Mouse (Mus musculus) heart, adult 9 months (tissue): ENCODE results near the gene Mta3.
"Not testable (repeated sequence)": the region's sequence is repeated elsewhere in the genome, so short reads cannot be mapped to it uniquely, and the experiment has no call there.

Experiments
- DNase-seq, 2 experiments: peaks; one replicate each; pipeline ENCODE4 v3.0.0; 2022; ENCODE audit warnings: low spot score in 2 of 2

Gene Mta3

DNA sequence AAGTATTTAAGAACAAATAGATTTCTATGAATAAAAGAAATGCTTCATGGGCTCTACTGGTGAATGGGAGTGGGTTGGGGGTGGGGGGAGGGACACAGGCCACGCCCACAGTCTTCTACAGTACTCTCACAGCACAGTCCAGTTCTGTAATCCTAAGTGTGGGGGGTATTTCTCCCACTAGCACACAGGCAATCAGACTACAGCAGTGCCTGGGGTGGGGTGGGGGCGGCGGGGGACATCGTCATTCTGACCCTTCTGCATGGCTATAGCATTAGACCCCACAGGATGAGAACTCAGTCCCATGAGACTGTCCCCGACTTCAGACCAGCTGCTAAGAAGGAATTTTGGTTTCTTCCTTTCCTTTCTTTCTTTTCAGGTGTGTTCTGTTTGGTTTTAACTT, 143.8 kb downstream of the Mta3 start:
- no peak for DNase-seq

DNA sequence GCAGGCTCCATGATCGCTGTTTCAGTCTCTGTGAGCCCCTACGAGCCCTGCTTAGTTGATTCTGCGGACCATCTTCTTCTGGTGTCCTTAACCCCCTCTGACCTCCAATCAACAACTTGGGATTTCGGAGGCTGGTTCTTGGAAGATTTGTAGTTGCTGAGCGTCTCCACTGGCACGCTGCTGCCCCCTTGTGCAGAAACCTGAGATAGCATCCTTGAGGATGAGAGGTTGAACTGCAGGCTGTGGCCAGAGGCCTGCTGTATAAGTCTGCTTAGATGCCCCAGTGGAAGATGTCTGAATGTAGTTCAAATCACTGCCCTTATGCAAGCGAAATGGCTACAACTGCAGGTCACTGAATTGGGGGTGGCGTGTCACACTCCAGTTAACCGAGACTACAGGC, 144.5 kb downstream of the Mta3 start:
- peak; percentile 60 to 76 for DNase-seq

DNA sequence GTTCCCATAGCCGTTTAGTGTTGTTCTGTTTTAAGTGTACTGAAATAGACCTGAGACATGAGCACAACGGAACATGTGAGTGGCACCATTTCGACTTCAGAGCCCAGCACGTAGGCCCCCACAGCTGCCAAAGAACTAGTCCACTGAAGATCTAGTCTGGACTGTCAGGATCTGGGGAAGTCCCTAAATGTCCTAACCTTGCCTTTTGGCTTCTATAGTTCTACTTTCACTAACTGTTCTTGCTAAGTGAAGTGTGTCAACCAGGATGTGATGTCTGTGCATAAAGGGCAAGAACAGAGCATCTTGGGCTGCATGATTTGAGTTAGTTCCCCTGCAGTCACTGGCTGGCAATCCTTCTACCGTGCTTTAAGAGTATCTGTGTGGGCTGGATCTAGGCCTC, 144.9 kb downstream of the Mta3 start:
- no peak for DNase-seq

DNA sequence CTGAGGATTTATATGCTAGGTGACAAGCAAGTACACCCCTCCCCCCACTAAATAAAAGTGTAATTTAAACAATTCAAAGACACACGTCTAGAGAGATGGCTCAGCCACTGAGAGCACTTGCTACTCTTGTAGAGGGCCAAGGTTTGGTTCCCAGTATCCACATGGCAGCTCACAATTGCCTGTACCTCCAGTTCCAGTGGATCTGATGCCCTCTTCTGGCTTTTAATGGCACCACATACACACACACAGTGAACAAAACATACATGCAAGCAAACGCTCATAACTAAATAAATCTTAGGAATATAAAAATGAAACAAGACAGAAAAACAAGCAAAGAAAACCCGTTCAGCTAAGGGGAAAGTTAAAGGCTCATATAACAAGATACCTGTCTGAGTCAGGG, 147.9 kb downstream of the Mta3 start:
- DNase-seq = no peak

DNA sequence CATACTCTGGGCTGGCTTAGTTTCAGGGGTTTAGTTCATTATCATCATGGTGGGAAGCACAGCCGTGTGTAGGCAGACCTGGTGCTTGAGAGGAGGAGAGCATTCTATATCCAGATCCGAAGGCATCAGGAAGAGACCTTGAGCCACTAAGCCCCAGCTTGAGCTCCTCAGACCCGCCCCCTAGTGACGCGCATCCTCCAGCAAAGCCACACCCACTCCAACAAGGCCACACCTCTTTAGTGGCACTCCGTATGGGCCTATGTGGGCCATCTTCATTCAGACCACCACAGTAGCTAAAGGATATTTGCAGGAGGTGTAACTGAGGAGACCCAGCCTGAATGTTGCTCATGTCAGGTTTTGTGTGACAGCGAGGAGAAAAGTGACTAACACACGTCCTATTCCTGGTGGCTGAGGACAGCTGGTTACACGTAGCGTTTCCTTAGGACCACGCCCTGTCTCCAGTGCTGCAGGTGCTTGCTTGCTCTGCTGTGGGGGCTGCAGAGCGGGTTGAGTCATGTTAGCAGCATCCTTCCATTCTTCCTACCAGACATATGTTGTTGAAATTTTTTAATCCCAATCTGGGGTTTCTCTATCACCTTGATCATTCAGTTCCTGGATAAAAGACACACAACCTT, 148.4 kb downstream of the Mta3 start:
- no peak for DNase-seq

DNA sequence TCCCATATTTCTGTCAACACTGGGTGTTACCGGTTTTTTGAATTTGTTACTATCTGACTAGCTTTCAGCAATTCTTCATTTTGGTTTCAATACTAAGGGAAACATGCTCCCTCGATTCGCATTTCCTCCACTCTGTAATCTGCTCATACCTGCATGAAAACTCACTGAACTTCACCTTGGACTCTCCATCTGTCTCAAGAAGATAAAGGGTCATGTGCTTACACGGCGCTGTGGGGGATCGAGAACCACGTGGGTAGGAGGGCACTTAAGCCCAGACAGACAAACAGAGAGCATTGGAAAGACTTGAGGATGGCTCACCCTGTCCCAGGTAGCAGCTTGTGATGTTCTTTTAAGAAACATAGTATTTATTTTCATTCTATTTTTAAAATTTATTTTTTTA, 152.4 kb downstream of the Mta3 start:
- no peak for DNase-seq

DNA sequence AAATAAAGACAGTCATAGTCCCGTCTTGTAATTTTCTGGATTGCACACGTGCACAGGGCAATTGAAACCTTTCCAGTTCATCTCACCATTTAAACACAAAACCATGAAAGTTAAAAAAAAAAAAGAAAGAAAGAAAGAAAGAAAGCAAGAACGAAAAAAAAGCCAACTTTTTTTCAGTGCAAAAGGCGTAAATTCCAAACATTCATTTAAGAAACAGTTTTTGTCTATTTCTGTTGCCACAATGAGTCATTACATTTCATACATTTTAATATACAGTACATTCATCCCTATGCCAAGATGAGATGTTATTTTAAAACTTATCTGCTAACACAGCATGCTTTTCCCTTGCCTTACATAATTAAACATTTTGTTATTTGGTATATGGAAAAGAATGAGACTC, 153.7 kb downstream of the Mta3 start:
- no peak for DNase-seq

DNA sequence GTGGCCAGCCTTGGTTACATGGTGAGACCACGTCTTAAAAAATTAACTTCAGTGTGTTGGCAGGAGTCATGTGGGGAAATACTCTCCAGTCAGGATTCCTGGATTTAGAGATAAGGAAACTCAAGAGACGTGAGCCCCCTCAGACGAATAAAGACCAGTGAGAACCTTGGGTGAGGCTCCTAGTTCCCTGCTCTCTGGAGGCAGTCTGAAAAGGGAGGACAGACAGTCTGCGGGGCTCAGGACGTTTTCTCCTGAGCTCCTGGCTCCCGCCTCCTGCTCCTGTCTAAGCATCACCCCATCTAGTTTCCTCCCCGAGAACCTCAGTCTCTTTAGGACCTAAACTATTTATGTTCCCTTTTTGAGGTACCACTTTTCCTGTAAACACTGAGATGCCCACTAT, 154.3 kb downstream of the Mta3 start:
- DNase-seq = no peak

DNA sequence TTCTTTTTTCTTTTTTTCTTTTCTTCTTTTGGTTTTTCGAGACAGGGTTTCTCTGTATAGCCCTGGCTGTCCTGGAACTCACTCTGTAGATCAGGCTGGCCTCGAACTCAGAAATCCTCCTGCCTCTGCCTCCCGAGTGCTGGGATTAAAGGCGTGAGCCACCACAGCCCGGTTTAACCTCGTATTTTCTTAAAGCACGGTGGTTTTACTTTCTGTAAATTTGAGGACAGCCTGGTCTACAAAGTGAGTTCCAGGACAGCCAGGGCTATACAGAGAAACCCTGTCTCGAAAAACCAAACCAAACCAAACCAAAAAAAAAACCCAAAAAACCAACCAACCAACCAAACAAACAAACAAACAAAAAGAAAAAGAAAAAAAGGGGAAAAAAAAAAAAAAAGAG, 155.0 kb downstream of the Mta3 start:
- not testable (repeated sequence) for DNase-seq

DNA sequence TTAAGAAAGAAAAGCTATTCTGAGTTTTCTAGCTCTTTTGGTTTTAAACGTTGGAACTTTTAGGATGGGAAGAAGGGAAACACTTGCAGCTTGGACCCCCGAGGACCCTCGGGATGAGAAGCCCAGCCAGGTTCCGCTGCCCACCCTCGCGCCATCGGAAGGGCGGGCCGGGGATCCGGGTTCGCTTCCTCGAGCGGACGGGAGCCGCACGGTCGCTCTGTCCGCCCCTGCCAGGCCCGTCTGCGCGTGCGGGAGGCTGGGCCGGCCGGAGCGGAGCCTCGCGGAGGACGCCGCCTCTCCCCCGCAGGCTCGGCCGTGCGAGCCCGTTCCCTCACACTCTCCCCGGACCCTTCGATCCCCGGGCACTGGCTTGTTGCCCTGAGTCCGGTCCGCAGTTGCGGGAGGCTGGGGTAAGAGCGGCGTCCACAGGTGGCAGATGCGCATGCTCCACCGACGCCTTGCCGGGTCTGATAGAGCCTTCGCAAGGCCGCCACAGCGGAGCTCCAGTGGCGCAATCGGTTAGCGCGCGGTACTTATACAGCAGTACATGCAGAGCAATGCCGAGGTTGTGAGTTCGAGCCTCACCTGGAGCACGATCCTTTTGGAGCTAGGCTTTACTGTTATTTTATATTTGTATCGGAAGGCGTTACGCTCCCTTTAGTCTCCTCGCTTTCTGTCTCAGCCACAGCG, 155.6 kb downstream of the Mta3 start:
- DNase-seq = peak; percentile 90 to 96

DNA sequence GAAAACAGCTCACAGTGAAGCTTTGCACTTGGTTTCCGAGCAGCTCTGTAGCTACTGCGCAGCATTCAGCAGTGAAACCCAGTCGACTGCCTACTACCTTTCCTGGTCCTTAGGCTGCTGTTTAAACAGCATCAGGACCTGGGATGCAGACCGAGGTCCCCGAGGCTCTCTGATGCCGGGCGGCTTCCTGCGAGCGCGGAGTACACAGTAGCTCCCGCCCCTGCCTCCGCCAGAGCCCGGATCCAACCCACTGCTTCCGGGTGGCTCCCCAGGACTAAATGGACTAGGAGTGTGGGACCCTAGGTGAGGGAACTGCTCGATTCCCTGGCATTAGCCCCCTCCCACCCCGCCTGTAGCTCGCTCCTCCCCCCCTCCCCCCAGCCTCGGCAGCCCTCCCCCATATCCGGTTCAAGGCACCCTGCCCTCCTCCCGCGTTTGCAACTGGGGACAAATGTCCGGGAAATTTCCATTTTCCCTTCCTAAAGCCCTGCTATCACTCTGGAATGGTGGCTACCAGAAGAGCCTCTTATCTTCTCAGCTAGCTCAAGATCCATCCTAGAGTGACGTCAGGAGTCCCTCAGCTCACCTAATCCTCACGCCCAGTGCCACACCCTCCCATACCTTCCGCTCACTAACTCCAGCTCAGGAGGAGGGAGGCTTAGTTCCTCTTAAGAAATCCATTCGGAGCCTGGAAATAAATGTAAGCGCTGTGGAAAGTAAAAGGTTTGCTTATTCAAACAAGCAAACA, 156.3 kb downstream of the Mta3 start:
- DNase-seq = peak; percentile 71 to 73

DNA sequence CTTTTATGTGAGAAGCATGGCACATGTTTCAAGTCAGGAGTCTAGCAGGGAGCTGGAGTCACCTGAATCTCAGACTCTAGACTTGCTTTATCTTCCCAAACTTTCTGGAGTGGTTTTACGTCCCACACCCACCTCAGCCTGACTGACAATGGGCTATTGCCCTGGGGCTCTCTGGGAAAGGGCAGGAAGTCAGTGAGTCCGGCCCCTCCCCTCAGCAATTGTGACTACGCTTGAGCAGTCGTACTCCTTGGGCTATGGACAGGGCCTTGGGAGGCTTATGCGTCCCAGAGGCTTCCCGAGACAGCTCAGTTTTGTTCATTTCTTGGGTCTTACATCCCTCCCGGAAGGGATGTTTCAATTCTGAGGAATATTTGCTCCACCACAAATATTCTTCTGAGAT, 159.4 kb downstream of the Mta3 start:
- no peak for DNase-seq

DNA sequence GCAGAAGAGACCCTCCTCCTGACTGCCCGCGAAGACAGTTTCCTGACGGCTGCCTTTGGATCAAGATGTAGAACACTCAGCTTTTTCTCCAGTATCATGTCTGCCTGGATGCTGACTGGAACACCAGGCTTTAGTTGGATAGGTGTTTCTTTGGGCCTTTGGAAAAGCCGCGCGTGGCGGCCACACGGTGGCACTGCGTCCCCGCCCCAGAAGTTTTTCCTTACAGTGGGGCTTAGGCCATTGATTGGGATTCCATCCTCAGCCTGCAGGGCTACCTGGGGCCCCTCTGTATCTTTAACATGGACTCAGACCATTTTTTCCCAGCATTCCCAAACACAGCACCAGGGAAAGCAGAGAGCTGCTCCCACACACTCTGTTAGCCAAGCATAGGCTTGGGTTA, 160.6 kb downstream of the Mta3 start:
- DNase-seq = no peak

DNA sequence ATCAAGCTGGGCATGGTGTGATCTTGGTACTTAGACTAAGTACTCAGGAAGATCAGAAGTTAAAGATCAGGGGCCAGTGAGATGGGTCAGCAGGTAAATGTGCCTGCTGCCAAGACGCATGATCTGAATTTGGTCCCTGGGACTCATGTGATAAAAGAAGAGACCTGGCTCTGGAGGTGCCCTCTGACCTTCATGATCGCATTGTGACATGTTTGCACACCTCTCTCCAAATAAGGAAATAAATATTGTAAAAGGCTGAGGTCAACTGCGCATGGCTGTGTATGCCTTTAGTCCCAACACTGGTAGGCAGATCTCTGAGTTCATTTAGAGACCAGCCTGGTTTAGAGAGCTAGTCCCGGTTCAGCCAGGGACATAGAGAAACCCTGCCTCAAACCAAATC, 164.4 kb downstream of the Mta3 start:
- no peak for DNase-seq
